Mouse (Mus musculus): ENCODE measurements around the gene Clpb.

GRCm38 (mm10) chr7:101832372-101832771 lies 168.9 kb downstream of the Clpb start:
- TF ChIP-seq CTCF (IDR thresholded peaks at IDR 0.05; ENCODE audit: low read depth) (no peak), EP300 (optimal IDR thresholded peaks at IDR 0.05) (no peak)

Data from stomach, postnatal 0 days (tissue).